Mouse (Mus musculus): Measurements from ENCODE around the gene Asic2.

Gene Asic2

DNA sequence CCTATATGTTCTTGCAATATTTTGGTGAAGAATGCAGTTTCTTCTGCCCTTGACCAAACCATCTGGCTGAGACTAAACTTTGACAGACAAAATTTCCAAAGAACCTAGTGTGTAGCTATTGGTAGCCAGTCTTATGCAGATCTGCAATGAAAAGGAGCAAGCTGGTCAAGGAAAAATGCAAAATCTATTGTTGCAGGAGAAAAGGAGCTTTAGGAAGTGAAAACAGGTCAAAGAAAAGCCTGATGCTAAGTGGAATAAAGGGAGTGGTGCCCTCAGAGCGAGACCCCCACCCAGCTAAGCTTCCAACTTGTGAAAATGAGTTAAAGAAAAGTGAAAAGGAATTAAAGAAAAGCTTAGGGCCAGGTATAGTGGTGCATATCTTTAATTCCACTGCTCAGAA lies 135.9 kb downstream of the Asic2 start:
- DNase-seq, result no peak

GRCm38 (mm10) chr11:81816531-81816930 lies 151.7 kb downstream of the Asic2 start:
- no peak for DNase-seq

DNA sequence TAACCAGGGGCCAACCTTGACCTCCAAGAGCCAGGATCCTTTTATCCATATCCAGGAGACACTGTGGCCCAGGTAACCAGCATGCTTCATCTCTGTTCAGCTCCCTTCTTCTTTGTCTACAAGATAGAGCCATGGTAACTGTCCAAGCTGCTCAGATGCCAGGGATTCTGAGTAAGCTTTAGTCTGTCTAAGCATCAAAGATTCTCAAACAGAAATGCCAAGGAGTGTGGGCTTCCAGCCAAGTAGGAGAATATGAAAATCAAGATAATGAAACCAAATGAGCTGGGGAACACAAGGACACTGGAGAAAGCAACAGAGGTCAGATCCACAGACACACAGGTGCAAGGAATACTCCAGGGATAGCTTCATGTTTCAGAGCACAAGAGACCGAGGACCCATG lies 153.4 kb downstream of the Asic2 start:
- DNase-seq, result no peak

- DNase-seq, result no peak
Measured at GRCm38 (mm10) chr11:81806905-81807659, 161.2 kb downstream of the Asic2 start.

DNA sequence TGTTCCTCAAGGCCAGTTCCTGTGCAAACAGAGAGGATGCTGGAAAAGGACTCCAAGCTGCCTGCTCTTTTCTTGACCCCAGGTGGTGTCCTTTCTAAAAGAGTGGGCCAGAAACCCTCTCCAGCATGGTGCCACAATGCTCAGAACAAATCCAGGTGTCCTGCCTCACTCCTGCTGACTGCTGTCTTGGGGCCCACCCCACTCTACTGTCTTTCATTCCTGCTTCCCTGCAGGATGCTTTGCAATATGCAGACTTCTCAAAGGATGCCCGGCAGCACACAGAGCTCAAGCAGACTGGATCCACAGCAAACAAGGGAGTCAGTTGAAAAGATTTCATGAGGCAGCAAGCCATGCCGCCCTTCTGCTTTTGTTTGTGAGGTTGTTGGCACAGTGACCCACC lies 164.7 kb downstream of the Asic2 start:
- DNase-seq, result no peak

- no peak for DNase-seq
Measured at GRCm38 (mm10) chr11:81802614-81803013, 165.6 kb downstream of the Asic2 start.

DNA sequence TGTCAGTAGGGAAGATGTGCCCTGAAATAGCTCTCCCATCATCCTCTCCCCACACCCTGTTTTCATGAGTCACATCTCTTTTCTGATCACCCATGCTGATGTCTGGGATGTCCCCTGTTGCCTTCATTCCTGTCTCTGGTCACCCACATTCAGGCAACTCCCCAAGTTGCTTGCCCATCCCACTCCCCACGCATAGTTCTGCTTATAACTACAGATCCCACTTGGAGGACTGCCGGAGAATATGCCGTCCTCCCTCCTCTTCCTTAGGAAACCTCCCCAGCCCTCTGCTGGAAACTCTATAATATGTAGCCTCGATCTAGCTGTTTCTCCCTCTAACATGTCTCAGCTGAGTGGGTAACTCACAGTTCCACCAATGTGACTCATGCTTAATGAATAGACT lies 167.4 kb downstream of the Asic2 start:
- DNase-seq, result no peak

DNA sequence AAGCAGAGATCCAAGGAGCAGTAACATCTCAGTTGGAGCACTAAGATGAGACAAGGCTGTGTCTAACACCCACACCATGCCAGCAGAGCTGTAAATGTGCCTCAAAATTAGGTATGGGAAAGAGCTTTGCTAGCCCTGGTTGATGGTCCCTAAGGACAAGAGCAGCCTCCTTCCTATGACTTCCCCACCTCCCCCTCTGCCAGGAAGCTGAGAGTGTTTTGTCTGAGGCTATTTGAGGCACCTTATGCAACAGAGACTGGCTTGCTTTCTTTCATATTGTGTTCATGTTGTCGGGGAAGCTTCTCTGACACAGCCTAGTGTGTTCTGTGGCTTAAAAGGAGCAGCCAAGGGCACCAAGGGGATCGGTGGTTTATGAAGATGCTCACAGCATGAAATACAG lies 174.7 kb downstream of the Asic2 start:
- no peak for DNase-seq

GRCm38 (mm10) chr11:81791579-81791978 lies 176.7 kb downstream of the Asic2 start:
- DNase-seq, result no peak

GRCm38 (mm10) chr11:81780596-81780995 lies 187.7 kb downstream of the Asic2 start:
- no peak for DNase-seq

- no peak for DNase-seq
Measured at GRCm38 (mm10) chr11:81779881-81780280, 188.4 kb downstream of the Asic2 start.

GRCm38 (mm10) chr11:81771195-81771895 lies 196.9 kb downstream of the Asic2 start:
- DNase-seq, result no peak

- no peak for DNase-seq
Measured at GRCm38 (mm10) chr11:81769691-81770260, 198.5 kb downstream of the Asic2 start.

GRCm38 (mm10) chr11:81768305-81768704 lies 200.0 kb downstream of the Asic2 start:
- no peak for DNase-seq

GRCm38 (mm10) chr11:81767781-81768180 lies 200.5 kb downstream of the Asic2 start:
- DNase-seq, result no peak

GRCm38 (mm10) chr11:81765288-81765687 lies 203.0 kb downstream of the Asic2 start:
- no peak for DNase-seq

GRCm38 (mm10) chr11:81764778-81765177 lies 203.5 kb downstream of the Asic2 start:
- DNase-seq, result no peak

GRCm38 (mm10) chr11:81757221-81757620 lies 211.0 kb downstream of the Asic2 start:
- DNase-seq, result no peak

- DNase-seq, result no peak
Measured at GRCm38 (mm10) chr11:81750876-81751275, 217.4 kb downstream of the Asic2 start.

GRCm38 (mm10) chr11:81750016-81750415 lies 218.2 kb downstream of the Asic2 start:
- DNase-seq, result no peak

GRCm38 (mm10) chr11:81738995-81739394 lies 229.3 kb downstream of the Asic2 start:
- no peak for DNase-seq

DNA sequence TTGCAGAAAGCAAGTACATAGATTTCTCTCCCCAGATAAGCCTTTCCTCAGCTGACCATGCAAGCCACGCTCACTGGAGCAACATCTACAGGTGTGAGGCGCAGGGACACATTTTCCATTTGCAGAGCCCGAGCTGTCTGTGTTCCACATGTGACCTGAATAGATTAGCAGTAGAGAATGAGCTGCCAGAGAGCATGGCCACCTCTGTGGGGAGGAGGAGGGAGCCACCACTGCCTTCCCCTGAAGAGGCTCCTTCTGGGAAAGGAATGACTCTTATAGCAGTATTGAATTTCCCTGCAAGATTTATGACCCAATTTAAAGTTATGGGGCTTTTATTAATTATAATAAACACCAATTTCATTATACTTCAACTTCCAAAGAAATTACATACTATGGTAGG lies 230.5 kb downstream of the Asic2 start:
- DNase-seq, result no peak

- no peak for DNase-seq
Measured at GRCm38 (mm10) chr11:81722071-81722470, 246.2 kb downstream of the Asic2 start.

DNA sequence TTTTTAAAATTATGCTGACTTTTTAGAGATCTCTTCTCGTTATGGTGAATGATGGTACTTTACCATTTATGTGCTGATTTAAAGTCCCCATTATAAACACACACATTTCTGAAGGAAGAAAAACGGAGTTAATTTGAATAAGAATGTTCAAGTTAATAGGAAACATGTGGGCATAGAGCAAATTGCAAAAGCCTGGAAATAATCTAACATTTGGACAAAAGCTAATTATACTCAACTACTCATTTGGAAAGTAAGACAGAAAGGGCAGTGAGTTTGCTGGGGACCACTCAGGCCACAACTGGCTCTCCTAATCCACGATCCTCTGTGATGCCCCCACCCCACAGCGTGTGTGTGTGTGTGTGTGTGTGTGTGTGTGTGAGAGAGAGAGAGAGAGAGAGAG lies 253.5 kb downstream of the Asic2 start:
- no peak for DNase-seq

Measured in spleen, adult 18-20 months (tissue).